Mouse (Mus musculus) kidney, embryonic 15.5 days (tissue): ENCODE data around the gene Nrxn2. TPM values are rescaled to one million over a fixed set of nuclear protein-coding genes. Genes with fewer than 3 reads are reported as not detected.
A peak's percentile ranks its signal among the peaks of the same experiment; 100 is the strongest.

ENCODE experiments used
- ATAC-seq: fragments of 200-750 bp; cut with Nextera tagmentation; replicated peaks from 2 replicates; pipeline ENCODE4 v1.8.0; 2017; ENCODE audit warnings: moderate TSS enrichment; ENCODE audit not compliant: low FRiP score
- H3K27ac ChIP-seq: fragments of 300-500 bp; sonication (generic); 2 replicates; pipeline ENCODE4 v1.5.1; 2015; ENCODE audit warnings: mild to moderate bottlenecking, inconsistent platforms
- H3K27me3 ChIP-seq: fragments of 300-500 bp; sonication (generic); 2 replicates; pipeline ENCODE4 v1.6.1; 2015; ENCODE audit warnings: inconsistent platforms
- H3K36me3 ChIP-seq: fragments of 300-500 bp; sonication (generic); 2 replicates; pipeline ENCODE4 v1.6.1; 2015; ENCODE audit warnings: inconsistent platforms
- H3K4me1 ChIP-seq: fragments of 300-500 bp; sonication (generic); 2 replicates; pipeline ENCODE4 v1.6.1; 2015; ENCODE audit warnings: inconsistent platforms
- H3K4me2 ChIP-seq: fragments of 300-500 bp; sonication (generic); 2 replicates; pipeline ENCODE4 v1.6.1; 2015; ENCODE audit warnings: moderate library complexity, mild to moderate bottlenecking, inconsistent platforms
- H3K4me3 ChIP-seq: fragments of 300-500 bp; sonication (generic); replicated peaks from 2 replicates; pipeline ENCODE4 v1.5.1; 2015; ENCODE audit warnings: mild to moderate bottlenecking, inconsistent platforms
- H3K9ac ChIP-seq: fragments of 300-500 bp; sonication (generic); 2 replicates; pipeline ENCODE4 v1.6.1; 2015; ENCODE audit warnings: mild to moderate bottlenecking, inconsistent platforms
- H3K9me3 ChIP-seq: fragments of 300-500 bp; sonication (generic); replicated peaks from 2 replicates; pipeline ENCODE4 v1.6.1; 2016; ENCODE audit warnings: inconsistent platforms
- WGBS: fragments of 180-500 bp; shearing (Covaris S2); methylation state at CpG from one replicate; pipeline ENCODE4 v1.1.7; 2015; ENCODE audit warnings: mixed read lengths; 5-methylcytosine and 5-hydroxymethylcytosine counted together
- polyA plus RNA-seq: library from polyadenylated mRNA; unstranded; fragments of >200 nt; fragmentation: Nextera tagmentation; extraction: Ambion mirVana; gene quantifications from 2 replicates; pipeline ENCODE4 v1.2.1, GENCODE M21; 2015

Nrxn2 gene
- polyA plus RNA-seq, 1 experiment from 2014 or later: 6.3 TPM

- peaks cover 89% of the 10 kb centered on the region for H3K27me3 ChIP-seq
- no peak overlapping the region for H3K9ac ChIP-seq
- no peak overlapping the region for H3K27ac ChIP-seq
- H3K4me3 ChIP-seq: no peak overlapping the region
- no peak overlapping the region for H3K4me2 ChIP-seq
- no peak for ATAC-seq
- H3K9me3 ChIP-seq: no peaks in the 10 kb centered on the region
- WGBS: 77% methylated on average over 9 of the region's 9 CpGs
- no peaks in the 10 kb centered on the region for H3K36me3 ChIP-seq
- H3K4me1 ChIP-seq: peaks cover 30% of the 10 kb centered on the region
Measured at GRCm38 (mm10) chr19:6421211-6421590, 2.7 kb downstream of the Nrxn2 start.

GRCm38 (mm10) chr19:6422014-6422413 is 3.5 kb downstream of the Nrxn2 start:
- Histone ChIP-seq H3K9ac (no peak overlapping the region), H3K4me1 (peaks cover 24% of the 10 kb centered on the region), H3K9me3 (no peaks in the 10 kb centered on the region), H3K4me2 (no peak overlapping the region), H3K27ac (no peak overlapping the region), H3K27me3 (peaks cover 93% of the 10 kb centered on the region), H3K4me3 (no peak overlapping the region), H3K36me3 (no peaks in the 10 kb centered on the region)
- no peak for ATAC-seq
- 69% methylated on average over 7 of the region's 7 CpGs for WGBS

- no peak overlapping the region for H3K4me3 ChIP-seq
- no peak overlapping the region for H3K27ac ChIP-seq
- peaks cover 24% of the 10 kb centered on the region for H3K4me1 ChIP-seq
- H3K27me3 ChIP-seq: peaks cover 95% of the 10 kb centered on the region
- no peaks in the 10 kb centered on the region for H3K36me3 ChIP-seq
- H3K4me2 ChIP-seq: no peak overlapping the region
- no peak overlapping the region for H3K9ac ChIP-seq
- WGBS: 81% methylated on average over 16 of the region's 16 CpGs
- no peak for ATAC-seq
- H3K9me3 ChIP-seq: no peaks in the 10 kb centered on the region
Measured at GRCm38 (mm10) chr19:6423241-6423640, 4.7 kb downstream of the Nrxn2 start.

GRCm38 (mm10) chr19:6424137-6424881 is 5.8 kb downstream of the Nrxn2 start:
- H3K27ac ChIP-seq: no peak overlapping the region
- WGBS: 65% methylated on average over 8 of the region's 8 CpGs
- no peak for ATAC-seq
- no peak overlapping the region for H3K9ac ChIP-seq
- H3K36me3 ChIP-seq: no peaks in the 10 kb centered on the region
- no peaks in the 10 kb centered on the region for H3K9me3 ChIP-seq
- H3K4me1 ChIP-seq: peaks cover 27% of the 10 kb centered on the region
- no peak overlapping the region for H3K4me3 ChIP-seq
- no peak overlapping the region for H3K4me2 ChIP-seq
- H3K27me3 ChIP-seq: peaks cover 97% of the 10 kb centered on the region

GRCm38 (mm10) chr19:6425595-6425994 is 7.1 kb downstream of the Nrxn2 start:
- WGBS: 45% methylated on average over 5 of the region's 5 CpGs
- peaks cover 97% of the 10 kb centered on the region for H3K27me3 ChIP-seq
- peaks cover 28% of the 10 kb centered on the region for H3K4me1 ChIP-seq

GRCm38 (mm10) chr19:6426703-6427500 is 8.4 kb downstream of the Nrxn2 start:
- Histone ChIP-seq H3K4me1 (peaks cover 28% of the 10 kb centered on the region), H3K27ac (no peak overlapping the region), H3K4me3 (no peak overlapping the region), H3K27me3 (peaks cover 94% of the 10 kb centered on the region), H3K9me3 (no peaks in the 10 kb centered on the region), H3K36me3 (no peaks in the 10 kb centered on the region), H3K4me2 (no peak overlapping the region), H3K9ac (no peak overlapping the region)
- ATAC-seq: no peak
- WGBS: 15% methylated on average over 13 of the region's 13 CpGs

More at GRCm38 (mm10) chr19:6425595-6425994, 7.1 kb downstream of the Nrxn2 start:
- H3K9ac ChIP-seq: no peak overlapping the region
- no peak overlapping the region for H3K27ac ChIP-seq
- no peak overlapping the region for H3K4me3 ChIP-seq
- no peak overlapping the region for H3K4me2 ChIP-seq
- no peaks in the 10 kb centered on the region for H3K36me3 ChIP-seq
- ATAC-seq: no peak
- no peaks in the 10 kb centered on the region for H3K9me3 ChIP-seq

- ATAC-seq: 0 out of 2 replicates have a peak, but pooled peaks have one; percentile 6
- under 1% methylated on average over 94 of the region's 94 CpGs for WGBS
- Histone ChIP-seq H3K4me3 (peak overlapping the region; percentile 41), H3K27ac (no peak overlapping the region), H3K9ac (no peak overlapping the region), H3K27me3 (peaks cover 93% of the 10 kb centered on the region), H3K9me3 (no peaks in the 10 kb centered on the region), H3K36me3 (no peaks in the 10 kb centered on the region), H3K4me2 (peak overlapping the region; percentile 69), H3K4me1 (peaks cover 26% of the 10 kb centered on the region)
Measured at GRCm38 (mm10) chr19:6427653-6428434, 9.3 kb downstream of the Nrxn2 start.

GRCm38 (mm10) chr19:6428501-6429200 is 10.1 kb downstream of the Nrxn2 start:
- under 1% methylated on average over 60 of the region's 60 CpGs for WGBS
- Histone ChIP-seq H3K27me3 (peaks cover 89% of the 10 kb centered on the region), H3K9me3 (no peaks in the 10 kb centered on the region), H3K9ac (no peak overlapping the region), H3K36me3 (no peaks in the 10 kb centered on the region), H3K4me1 (peaks cover 26% of the 10 kb centered on the region), H3K4me3 (peak overlapping the region; percentile 41), H3K27ac (no peak overlapping the region), H3K4me2 (peak overlapping the region; percentile 69)
- peak; percentile 55; the same call in 1 of the 2 replicates for ATAC-seq

GRCm38 (mm10) chr19:6443016-6443415 is 24.5 kb downstream of the Nrxn2 start:
- 77% methylated on average over 10 of the region's 10 CpGs for WGBS

GRCm38 (mm10) chr19:6445761-6446423 is 27.4 kb downstream of the Nrxn2 start:
- peak overlapping the region; percentile 62 for H3K27ac ChIP-seq
- WGBS: 31% methylated on average over 10 of the region's 10 CpGs
- ATAC-seq: peak; percentile 83

More at GRCm38 (mm10) chr19:6443016-6443415, 24.5 kb downstream of the Nrxn2 start:
- peaks cover 23% of the 10 kb centered on the region for H3K4me1 ChIP-seq
- no peak overlapping the region for H3K4me3 ChIP-seq
- H3K27ac ChIP-seq: no peak overlapping the region
- no peaks in the 10 kb centered on the region for H3K9me3 ChIP-seq
- H3K36me3 ChIP-seq: no peaks in the 10 kb centered on the region
- no peak overlapping the region for H3K4me2 ChIP-seq
- no peak overlapping the region for H3K9ac ChIP-seq
- ATAC-seq: no peak
- 0 out of 2 replicates have a peak, but pooled peaks cover 6% of the 10 kb centered on the region for H3K27me3 ChIP-seq

More at GRCm38 (mm10) chr19:6445761-6446423, 27.4 kb downstream of the Nrxn2 start:
- 0 out of 2 replicates have a peak overlapping the region, but pooled peaks have one; percentile 10 for H3K9ac ChIP-seq
- H3K27me3 ChIP-seq: 0 out of 2 replicates have a peak, but pooled peaks cover 6% of the 10 kb centered on the region
- H3K36me3 ChIP-seq: no peaks in the 10 kb centered on the region
- H3K9me3 ChIP-seq: no peaks in the 10 kb centered on the region
- H3K4me3 ChIP-seq: no peak overlapping the region
- peak overlapping the region; percentile 36 for H3K4me2 ChIP-seq
- peaks cover 35% of the 10 kb centered on the region for H3K4me1 ChIP-seq
